Mouse (Mus musculus) forebrain, embryonic 12.5 days (tissue): ENCODE measurements around the gene Sectm1a. TPM values are rescaled to one million over a fixed set of nuclear protein-coding genes. Genes with fewer than 3 reads are reported as not detected.

Experiments
- ATAC-seq: fragments of 200-750 bp; cut with Nextera tagmentation; 2 replicates; pipeline ENCODE4 v1.8.0; 2017; ENCODE audit warnings: moderate TSS enrichment; ENCODE audit not compliant: low FRiP score
- H3K27ac ChIP-seq: fragments of 300-500 bp; sonication (generic); 2 replicates; pipeline ENCODE4 v1.5.1; 2016; ENCODE audit warnings: mild to moderate bottlenecking
- H3K27me3 ChIP-seq: fragments of 300-500 bp; sonication (generic); 2 replicates; pipeline ENCODE4 v1.6.1; 2016; ENCODE audit warnings: mild to moderate bottlenecking
- H3K36me3 ChIP-seq: fragments of 300-500 bp; sonication (generic); replicated peaks from 2 replicates; pipeline ENCODE4 v1.6.1; 2016; ENCODE audit warnings: mild to moderate bottlenecking
- H3K4me1 ChIP-seq: fragments of 300-500 bp; sonication (generic); 2 replicates; pipeline ENCODE4 v1.6.1; 2016
- H3K4me2 ChIP-seq: fragments of 300-500 bp; sonication (generic); 2 replicates; pipeline ENCODE4 v1.6.1; 2016; ENCODE audit warnings: mild to moderate bottlenecking, moderate library complexity
- H3K4me3 ChIP-seq: fragments of 300-500 bp; sonication (generic); replicated peaks from 2 replicates; pipeline ENCODE4 v1.5.1; 2016; ENCODE audit warnings: mild to moderate bottlenecking
- H3K9ac ChIP-seq: fragments of 300-500 bp; sonication (generic); 2 replicates; pipeline ENCODE4 v1.6.1; 2016; ENCODE audit warnings: mild to moderate bottlenecking
- H3K9me3 ChIP-seq: fragments of 300-500 bp; sonication (generic); 2 replicates; pipeline ENCODE4 v1.6.1; 2016
- WGBS: fragments of 180-500 bp; shearing (Covaris S2); methylation state at CpG from one replicate; pipeline ENCODE4 v1.1.7; 2016; 5-methylcytosine and 5-hydroxymethylcytosine counted together
- polyA plus RNA-seq: library from polyadenylated mRNA; unstranded; fragments of >200 nt; fragmentation: Nextera tagmentation; extraction: Ambion mirVana; gene quantifications from 2 replicates; pipeline ENCODE4 v1.2.1, GENCODE M21; 2016

Sectm1a gene
- polyA plus RNA-seq, 1 experiment from 2014 or later: not detected

- Histone ChIP-seq H3K9ac (no peak overlapping the region), H3K27ac (no peak overlapping the region), H3K4me1 (no peaks in the 10 kb centered on the region), H3K4me2 (no peak overlapping the region), H3K36me3 (no peaks in the 10 kb centered on the region), H3K27me3 (peaks cover 9% of the 10 kb centered on the region; the same call in 1 of the 2 replicates), H3K4me3 (no peak overlapping the region), H3K9me3 (no peaks in the 10 kb centered on the region)
- no peak for ATAC-seq
- WGBS: 92% methylated on average over 11 of the region's 11 CpGs
Measured at GRCm38 (mm10) chr11:121038366-121039240, 42.4 kb downstream of the Sectm1a start.

GRCm38 (mm10) chr11:121033118-121033517, 47.9 kb downstream of the Sectm1a start:
- no peak overlapping the region for H3K4me2 ChIP-seq
- ATAC-seq: no peak
- no peak overlapping the region for H3K27ac ChIP-seq
- H3K36me3 ChIP-seq: no peaks in the 10 kb centered on the region
- no peak overlapping the region for H3K4me3 ChIP-seq
- 86% methylated on average over 5 of the region's 5 CpGs for WGBS
- H3K27me3 ChIP-seq: peaks cover 5% of the 10 kb centered on the region; the same call in 1 of the 2 replicates
- H3K9me3 ChIP-seq: no peaks in the 10 kb centered on the region
- no peak overlapping the region for H3K9ac ChIP-seq
- no peaks in the 10 kb centered on the region for H3K4me1 ChIP-seq

- no peak overlapping the region for H3K4me3 ChIP-seq
- WGBS: 87% methylated on average over 7 of the region's 7 CpGs
- H3K36me3 ChIP-seq: no peaks in the 10 kb centered on the region
- ATAC-seq: no peak
- H3K4me2 ChIP-seq: no peak overlapping the region
- H3K27ac ChIP-seq: no peak overlapping the region
- no peaks in the 10 kb centered on the region for H3K27me3 ChIP-seq
- no peaks in the 10 kb centered on the region for H3K9me3 ChIP-seq
- H3K4me1 ChIP-seq: no peaks in the 10 kb centered on the region
- H3K9ac ChIP-seq: no peak overlapping the region
Measured at GRCm38 (mm10) chr11:121027259-121027658, 53.8 kb downstream of the Sectm1a start.

GRCm38 (mm10) chr11:121024163-121024562, 56.9 kb downstream of the Sectm1a start:
- no peak overlapping the region for H3K27ac ChIP-seq
- no peaks in the 10 kb centered on the region for H3K27me3 ChIP-seq
- no peaks in the 10 kb centered on the region for H3K36me3 ChIP-seq
- H3K4me1 ChIP-seq: no peaks in the 10 kb centered on the region
- WGBS: 72% methylated on average over 6 of the region's 6 CpGs
- no peak overlapping the region for H3K9ac ChIP-seq
- no peak overlapping the region for H3K4me3 ChIP-seq
- no peak overlapping the region for H3K4me2 ChIP-seq
- ATAC-seq: no peak
- no peaks in the 10 kb centered on the region for H3K9me3 ChIP-seq

GRCm38 (mm10) chr11:121019501-121019900, 61.5 kb downstream of the Sectm1a start:
- WGBS: 81% methylated on average over 5 of the region's 5 CpGs
- no peak for ATAC-seq

GRCm38 (mm10) chr11:121017703-121018102, 63.3 kb downstream of the Sectm1a start:
- Histone ChIP-seq H3K27ac (no peak overlapping the region), H3K9ac (no peak overlapping the region), H3K4me3 (no peak overlapping the region), H3K4me1 (peaks cover 3% of the 10 kb centered on the region; the same call in 1 of the 2 replicates), H3K27me3 (no peaks in the 10 kb centered on the region), H3K4me2 (no peak overlapping the region), H3K36me3 (no peaks in the 10 kb centered on the region), H3K9me3 (no peaks in the 10 kb centered on the region)
- WGBS: 40% methylated on average over 3 of the region's 3 CpGs
- peak; percentile 67; the same call in 1 of the 2 replicates for ATAC-seq

More at GRCm38 (mm10) chr11:121019501-121019900, 61.5 kb downstream of the Sectm1a start:
- Histone ChIP-seq H3K27me3 (no peaks in the 10 kb centered on the region), H3K4me1 (peaks cover 3% of the 10 kb centered on the region; the same call in 1 of the 2 replicates), H3K4me2 (no peak overlapping the region), H3K27ac (no peak overlapping the region), H3K9me3 (no peaks in the 10 kb centered on the region), H3K9ac (no peak overlapping the region), H3K4me3 (no peak overlapping the region), H3K36me3 (no peaks in the 10 kb centered on the region)

Other genes starting within 250 kb of the Sectm1a start
- gene Ccdc57, start 148.3 kb downstream of the Sectm1a start, polyA plus RNA-seq: 6.7 and 8.8 TPM in 2 replicates
- 34.2 and 36.4 TPM in 2 replicates for gene Slc16a3, start 132.7 kb downstream of the Sectm1a start, polyA plus RNA-seq
- 150 and 165 TPM in 2 replicates for gene Csnk1d, start 89.9 kb downstream of the Sectm1a start, polyA plus RNA-seq
- not detected in 2 replicates for gene Cd7, start 41.8 kb downstream of the Sectm1a start, polyA plus RNA-seq
- gene Sectm1b, start 17.7 kb downstream of the Sectm1a start, polyA plus RNA-seq: not detected in 2 replicates
- 0.09 TPM in 1 of 2 replicates, not detected in the other for gene Tex19.2, start 37.5 kb upstream of the Sectm1a start, polyA plus RNA-seq
- gene Tex19.1, start 64.9 kb upstream of the Sectm1a start, polyA plus RNA-seq: not detected in 2 replicates
- gene Uts2r, start 79.1 kb upstream of the Sectm1a start, polyA plus RNA-seq: not detected in 2 replicates
- 7.9 and 8.4 TPM in 2 replicates for gene Hexdc, start 123.2 kb upstream of the Sectm1a start, polyA plus RNA-seq
- gene Ogfod3, start 123.5 kb upstream of the Sectm1a start, polyA plus RNA-seq: 16.1 and 19.7 TPM in 2 replicates
- gene Cybc1, start 148.1 kb upstream of the Sectm1a start, polyA plus RNA-seq: 33.3 and 34.0 TPM in 2 replicates
- gene Narf, start 156.0 kb upstream of the Sectm1a start, polyA plus RNA-seq: 65.0 and 72.4 TPM in 2 replicates
- 13.0 and 13.8 TPM in 2 replicates for gene Foxk2, start 178.8 kb upstream of the Sectm1a start, polyA plus RNA-seq